In genomic region chr5:143817116-143817930, GRCm38 (mm10) we compare ENCODE assay signal across 8 mouse cellular contexts. TPM values are rescaled to one million over a fixed set of nuclear protein-coding genes. Genes with fewer than 3 reads are reported as not detected.
DNase-seq lines count a peak whose midpoint lies in the region; ATAC-seq and TF ChIP-seq lines count a peak whose summit lies in the region.

Gene Eif2ak1 (plus strand): TSS chr5:143817788.

- H3K9me3 ChIP-seq in hindbrain, embryonic 13.5 days, result no peaks in the 10 kb centered on the region

- CTCF ChIA-PET in Patski (lab: Charles Lee), result interaction anchor here (1.3 kb wide), 1 partner anchor 10 kb away, joined by 3 read pairs; no protein-coding TSS in a partner anchor

- peak within 1 kb of the TSS; percentile 86 for H3K27ac ChIP-seq in hindbrain, embryonic 13.5 days

- peaks cover 17% of the 10 kb centered on the region for H3K4me1 ChIP-seq in hindbrain, embryonic 13.5 days (replicated peaks)

- H3K4me2 ChIP-seq in hindbrain, embryonic 13.5 days, result peak within 1 kb of the TSS; percentile 77

- H3K4me3 ChIP-seq in hindbrain, embryonic 13.5 days, result peak within 1 kb of the TSS; percentile 82

- POLR2A ChIA-PET in Patski (lab: Charles Lee), result interaction anchor here (1.0 to 1.4 kb wide), 3 partner anchors 54 to 85 kb away, joined by 3 to 6 read pairs (median 4); partner anchors contain the start of gene Usp42

- peak; percentile 98 for ATAC-seq in Patski
- ATAC-seq in hindbrain, embryonic 13.5 days (ENCODE audit: low FRiP score), result peak; percentile 99

- H3K27me3 ChIP-seq in Patski, result no peaks in the 10 kb centered on the region
- no peaks in the 10 kb centered on the region for H3K27me3 ChIP-seq in hindbrain, embryonic 13.5 days

- no peaks in the 10 kb centered on the region for H3K36me3 ChIP-seq in hindbrain, embryonic 13.5 days

- H3K9ac ChIP-seq in hindbrain, embryonic 13.5 days, result peak within 1 kb of the TSS; percentile 87

- under 1% methylated on average over 37 of the region's 37 CpGs for WGBS in hindbrain, embryonic 13.5 days

- DNase-seq in Patski (ENCODE audit: low read depth, low spot score), result peak; percentile 59
- DNase-seq in cerebellum, postnatal 14 days, result peak; percentile 94
- peak; percentile 86 to 87 for DNase-seq in frontal cortex, postnatal 14 days (ENCODE audit: low spot score in 2 of 2)
- DNase-seq in layer of hippocampus, postnatal 25 days (ENCODE audit: extremely low spot score in 1 of 2, low spot score in 1 of 2), result peak; percentile 80 to 84
- peak; percentile 94 for DNase-seq in lung, postnatal 25 days (ENCODE audit: low spot score)
- peak; percentile 98 for DNase-seq in retina, embryonic 14.5 days (ENCODE audit: low spot score)
- peak; percentile 91 for DNase-seq in thymus, postnatal 4 days

- peak; percentile 81 for TF ChIP-seq CTCF in Patski (IDR thresholded peaks at IDR 0.05)

- in situ Hi-C loops in Patski (cut with MboI; ENCODE audit: low pct_unique_long_range_greater_than_20kb), result no loop called here

RNA-seq across cellular contexts. Expression of gene Eif2ak1, which starts in this region (rescaled TPM):
- polyA plus RNA-seq in Patski (2021), result 41.1 TPM
- 45.5 and 50.3 TPM in 2 replicates for polyA plus RNA-seq in hindbrain, embryonic 13.5 days (2015; fragmentation: Nextera tagmentation; extraction: Ambion mirVana)
- total RNA-seq in layer of hippocampus, postnatal 25 days (2021), result 10 to 100 TPM; 41.3 to 41.7 TPM

Comparison
In these comparisons a context has a peak if more than half of its experiments do, and no peak if none do; other contexts are left out.
1. Peak in every context shown above with its lines: DNase-seq, ATAC-seq, H3K4me3 ChIP-seq and H3K27ac ChIP-seq.